12 mouse cellular contexts compared by ENCODE assay signal in the genomic region with DNA sequence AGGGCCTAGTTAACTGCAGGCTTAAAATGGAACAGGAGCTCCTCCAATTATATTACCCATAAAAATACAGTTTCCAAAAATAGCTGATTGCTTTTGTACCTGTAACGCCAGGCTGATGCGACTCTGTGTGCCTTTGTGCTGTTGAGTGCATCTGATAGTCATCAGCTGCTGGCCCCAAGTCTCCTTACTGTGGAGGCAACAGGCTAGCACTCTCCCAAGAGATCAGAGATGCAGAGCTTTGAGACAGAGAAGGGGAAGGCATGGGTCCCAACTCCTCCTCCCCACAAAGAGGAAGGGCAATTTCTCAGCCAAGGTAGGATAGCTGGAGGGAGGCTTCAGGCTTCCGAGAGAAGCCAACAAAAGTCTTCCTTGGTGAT.
A peak's percentile ranks its signal among the peaks of the same experiment; 100 is the strongest.
DNase-seq lines count a peak whose midpoint lies in the region; ATAC-seq lines count a peak whose summit lies in the region.
"Had no signal": no experiment of that assay in that cellular context is flagged by ENCODE, and none has a peak within 500 bp of the region (broad histone marks: within the 10 kb centered on the region; RNA-seq: fewer than 3 reads in every experiment).

No protein-coding gene starts in this region.

- H3K9ac ChIP-seq in kidney, embryonic 16.5 days (replicated peaks; ENCODE audit: low read length) = no peak overlapping the region
- H3K9ac ChIP-seq in embryonic facial prominence, embryonic 13.5 days = no peak overlapping the region
- H3K9ac ChIP-seq in heart, embryonic 12.5 days = no peak overlapping the region
- no peak overlapping the region for H3K9ac ChIP-seq in limb, embryonic 15.5 days
- H3K9ac ChIP-seq: midbrain, embryonic 15.5 days had no signal

- H3K9me3 ChIP-seq in kidney, embryonic 16.5 days (ENCODE audit: low read length) = peaks cover 4% of the 10 kb centered on the region; the same call in 1 of the 2 replicates
- H3K9me3 ChIP-seq in embryonic facial prominence, embryonic 13.5 days = 0 out of 2 replicates have a peak, but pooled peaks cover 3% of the 10 kb centered on the region
- 0 out of 2 replicates have a peak, but pooled peaks cover 4% of the 10 kb centered on the region for H3K9me3 ChIP-seq in heart, embryonic 12.5 days (replicated peaks)
- H3K9me3 ChIP-seq in limb, embryonic 15.5 days = no peaks in the 10 kb centered on the region
- H3K9me3 ChIP-seq: midbrain, embryonic 15.5 days had no signal

- no peaks in the 10 kb centered on the region for H3K27me3 ChIP-seq in kidney, embryonic 16.5 days (ENCODE audit: insufficient read depth, low read length)
- no peaks in the 10 kb centered on the region for H3K27me3 ChIP-seq in embryonic facial prominence, embryonic 13.5 days
- H3K27me3 ChIP-seq in heart, embryonic 12.5 days (replicated peaks) = no peaks in the 10 kb centered on the region
- H3K27me3 ChIP-seq in limb, embryonic 15.5 days = no peaks in the 10 kb centered on the region
- H3K27me3 ChIP-seq: midbrain, embryonic 15.5 days had no signal

- no peaks in the 10 kb centered on the region for H3K36me3 ChIP-seq in kidney, embryonic 16.5 days (ENCODE audit: insufficient read depth, low read length)
- H3K36me3 ChIP-seq in embryonic facial prominence, embryonic 13.5 days = no peaks in the 10 kb centered on the region
- H3K36me3 ChIP-seq in heart, embryonic 12.5 days = no peaks in the 10 kb centered on the region
- no peaks in the 10 kb centered on the region for H3K36me3 ChIP-seq in limb, embryonic 15.5 days
- H3K36me3 ChIP-seq: midbrain, embryonic 15.5 days had no signal

- H3K27ac ChIP-seq in kidney, embryonic 16.5 days (ENCODE audit: low read length) = peak overlapping the region; percentile 26; the same call in 1 of the 2 replicates
- peak overlapping the region; percentile 89 for H3K27ac ChIP-seq in embryonic facial prominence, embryonic 13.5 days
- peak overlapping the region; percentile 72 for H3K27ac ChIP-seq in heart, embryonic 12.5 days (ENCODE audit: poor library complexity, severe bottlenecking)
- peak overlapping the region; percentile 85 for H3K27ac ChIP-seq in limb, embryonic 15.5 days
- H3K27ac ChIP-seq: midbrain, embryonic 15.5 days had no signal

- 50% methylated on average over 3 of the region's 3 CpGs for WGBS in kidney, embryonic 16.5 days
- WGBS in embryonic facial prominence, embryonic 13.5 days = 36% methylated on average over 3 of the region's 3 CpGs
- WGBS in heart, embryonic 12.5 days = 52% methylated on average over 3 of the region's 3 CpGs
- WGBS in limb, embryonic 15.5 days = 14% methylated on average over 3 of the region's 3 CpGs

- H3K4me2 ChIP-seq in kidney, embryonic 16.5 days (replicated peaks; ENCODE audit: low read depth, low read length) = no peak overlapping the region
- peak overlapping the region; percentile 24; the same call in 1 of the 2 replicates for H3K4me2 ChIP-seq in embryonic facial prominence, embryonic 13.5 days
- H3K4me2 ChIP-seq in heart, embryonic 12.5 days = peak overlapping the region; percentile 30
- H3K4me2 ChIP-seq in limb, embryonic 15.5 days = peak overlapping the region; percentile 17; the same call in 1 of the 2 replicates
- H3K4me2 ChIP-seq: midbrain, embryonic 15.5 days had no signal

- peaks cover 20% of the 10 kb centered on the region for H3K4me1 ChIP-seq in kidney, embryonic 16.5 days (ENCODE audit: insufficient read depth, low read length)
- peaks cover 51% of the 10 kb centered on the region for H3K4me1 ChIP-seq in embryonic facial prominence, embryonic 13.5 days
- peaks cover 35% of the 10 kb centered on the region for H3K4me1 ChIP-seq in heart, embryonic 12.5 days (replicated peaks)
- peaks cover 36% of the 10 kb centered on the region for H3K4me1 ChIP-seq in limb, embryonic 15.5 days

- no peak overlapping the region for H3K4me3 ChIP-seq in kidney, embryonic 16.5 days (ENCODE audit: low read length)
- H3K4me3 ChIP-seq in embryonic facial prominence, embryonic 13.5 days = no peak overlapping the region
- no peak overlapping the region for H3K4me3 ChIP-seq in heart, embryonic 12.5 days
- no peak overlapping the region for H3K4me3 ChIP-seq in limb, embryonic 15.5 days
- H3K4me3 ChIP-seq: midbrain, embryonic 15.5 days had no signal

- no peak for DNase-seq in kidney, postnatal 36 days
- no peak for DNase-seq in thymus, adult 18-20 months
- no peak for DNase-seq in spleen, postnatal 36 days (ENCODE audit: low spot score in 2 of 2)
- no peak for DNase-seq in thymus, postnatal 25 days
- DNase-seq: adrenal gland, adult 8-10 months; cerebellum, postnatal 25 days; right cerebral cortex, postnatal 25 days had no signal

- ATAC-seq in kidney, embryonic 16.5 days (ENCODE audit: low FRiP score, low TSS enrichment) = no peak
- ATAC-seq in embryonic facial prominence, embryonic 13.5 days (ENCODE audit: insufficient number of reproducible peaks, insufficient read depth, low FRiP score, low TSS enrichment, low read depth) = no peak
- no peak for ATAC-seq in heart, embryonic 12.5 days (ENCODE audit: insufficient number of reproducible peaks, low FRiP score)
- ATAC-seq in limb, embryonic 15.5 days (ENCODE audit: insufficient number of reproducible peaks, low FRiP score, low TSS enrichment, low read depth) = no peak
- ATAC-seq: midbrain, embryonic 15.5 days had no signal

Comparison
In these comparisons a context has a peak if more than half of its experiments do, and no peak if none do; other contexts are left out.
1. H3K27ac ChIP-seq: peak in every context shown above with its lines; median percentile 89 in embryonic facial prominence, embryonic 13.5 days; 85 in limb, embryonic 15.5 days; 72 in heart, embryonic 12.5 days; 26 in kidney, embryonic 16.5 days.